Mouse (Mus musculus) spleen, adult 12 weeks (tissue): ENCODE data around the gene Styk1.

Experiments used
- DNase-seq: peaks from one replicate; pipeline ENCODE4 v3.0.0; 2022; ENCODE audit warnings: low spot score

Styk1 gene

GRCm38 (mm10) chr6:131369866-131370616, 16.6 kb upstream of the Styk1 start:
- DNase-seq: no peak

- DNase-seq: no peak
These were observed 13.7 kb upstream of the Styk1 start for GRCm38 (mm10) chr6:131367101-131367500.

GRCm38 (mm10) chr6:131364353-131364752, 11.0 kb upstream of the Styk1 start:
- DNase-seq: no peak

GRCm38 (mm10) chr6:131362987-131363765, 9.8 kb upstream of the Styk1 start:
- no peak for DNase-seq

- peak; percentile 55 for DNase-seq
These were observed 7.3 kb upstream of the Styk1 start for GRCm38 (mm10) chr6:131360693-131361092.

GRCm38 (mm10) chr6:131359543-131359942, 6.1 kb upstream of the Styk1 start:
- DNase-seq: no peak

GRCm38 (mm10) chr6:131354913-131355312, 1.5 kb upstream of the Styk1 start:
- no peak for DNase-seq

- no peak for DNase-seq
These were observed 6.4 kb downstream of the Styk1 start for GRCm38 (mm10) chr6:131347026-131347425.

GRCm38 (mm10) chr6:131344346-131344745, 9.1 kb downstream of the Styk1 start:
- no peak for DNase-seq

GRCm38 (mm10) chr6:131340082-131340481, 13.3 kb downstream of the Styk1 start:
- DNase-seq: no peak

GRCm38 (mm10) chr6:131339309-131339708, 14.1 kb downstream of the Styk1 start:
- DNase-seq: no peak

- no peak for DNase-seq
These were observed 14.6 kb downstream of the Styk1 start for GRCm38 (mm10) chr6:131338787-131339186.

- no peak for DNase-seq
These were observed 26.3 kb downstream of the Styk1 start for GRCm38 (mm10) chr6:131327076-131327475.

GRCm38 (mm10) chr6:131321854-131322639, 31.4 kb downstream of the Styk1 start:
- no peak for DNase-seq

- DNase-seq: no peak
These were observed 37.0 kb downstream of the Styk1 start for GRCm38 (mm10) chr6:131316155-131317101.

GRCm38 (mm10) chr6:131308031-131308430, 45.4 kb downstream of the Styk1 start:
- no peak for DNase-seq

GRCm38 (mm10) chr6:131304776-131305175, 48.6 kb downstream of the Styk1 start:
- DNase-seq: no peak

- DNase-seq: no peak
These were observed 54.9 kb downstream of the Styk1 start for GRCm38 (mm10) chr6:131298531-131298930.

GRCm38 (mm10) chr6:131294435-131295112, 58.8 kb downstream of the Styk1 start:
- no peak for DNase-seq

- no peak for DNase-seq
These were observed 59.5 kb downstream of the Styk1 start for GRCm38 (mm10) chr6:131293916-131294315.
